Mouse (Mus musculus): ENCODE results near the gene Fam216b. TPM values are rescaled to one million over a fixed set of nuclear protein-coding genes. Genes with fewer than 3 reads are reported as not detected.

Gene Fam216b
- polyA plus RNA-seq, 1 experiment from 2014 or later: 0.09 TPM

DNA sequence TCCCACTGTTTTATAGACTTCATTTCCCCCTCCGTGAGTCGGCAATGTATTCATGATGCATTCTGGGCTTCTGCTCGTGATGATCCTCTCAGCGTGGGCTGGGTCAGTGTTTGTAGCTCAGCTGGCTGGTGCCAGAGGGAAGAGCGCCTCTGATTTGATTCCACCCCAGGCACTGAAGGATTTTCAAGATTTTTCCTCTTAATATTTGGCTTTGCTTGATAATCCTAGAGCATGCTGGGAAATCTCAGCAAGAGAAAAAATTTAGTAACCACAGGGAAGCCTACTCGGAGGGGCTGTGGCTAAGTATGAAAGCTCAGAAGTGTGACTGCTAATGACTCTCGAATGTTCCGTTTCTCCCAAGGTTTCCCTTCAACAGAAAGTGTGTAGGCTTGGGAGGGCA is 49.9 kb downstream of the Fam216b start:
- no peak for ATAC-seq
- no peak for TF ChIP-seq CTCF (IDR thresholded peaks at IDR 0.05; ENCODE audit: low read depth)
- Histone ChIP-seq H3K36me3 (ENCODE audit: control insufficient read depth, insufficient read depth) (no peaks in the 10 kb centered on the region), H3K9ac (ENCODE audit: low read depth, low read length) (no peak overlapping the region), H3K4me2 (replicated peaks; ENCODE audit: low read depth) (no peak overlapping the region), H3K27me3 (replicated peaks; ENCODE audit: control insufficient read depth, insufficient read depth, low read length) (no peaks in the 10 kb centered on the region), H3K9me3 (ENCODE audit: control insufficient read depth) (no peaks in the 10 kb centered on the region), H3K4me3 (ENCODE audit: low read depth, low read length) (no peak overlapping the region), H3K27ac (ENCODE audit: low read depth, low read length) (no peak overlapping the region), H3K4me1 (replicated peaks; ENCODE audit: control insufficient read depth, insufficient read depth, low read length) (no peaks in the 10 kb centered on the region)
- 73% methylated on average over 8 of the region's 8 CpGs for WGBS

Other genes starting within 250 kb of the Fam216b start
- 74.1 and 86.3 TPM in 2 replicates for gene Dnajc15, start 213.9 kb downstream of the Fam216b start, polyA plus RNA-seq (2015; fragmentation: Nextera tagmentation; extraction: Ambion mirVana)
- 21.2 and 26.5 TPM in 2 replicates for gene Epsti1, start 184.8 kb downstream of the Fam216b start, polyA plus RNA-seq (2015; fragmentation: Nextera tagmentation; extraction: Ambion mirVana)
- 0.10 and 0.26 TPM in 2 replicates for gene Tnfsf11, start 219.0 kb upstream of the Fam216b start, polyA plus RNA-seq (2015; fragmentation: Nextera tagmentation; extraction: Ambion mirVana)